Mouse (Mus musculus) G1E (cell line): ENCODE data around the gene Mfsd4a.

Experiments
- CTCF ChIP-seq: IDR thresholded peaks from 2 replicates; pipeline ENCODE4 v1.5.1; 2012; ENCODE audit warnings: low read depth, low read length, inconsistent platforms, mixed read lengths
- GATA1 ChIP-seq: IDR thresholded peaks from 2 replicates; pipeline ENCODE4 v1.6.1; 2012; ENCODE audit warnings: borderline replicate concordance, low read length, inconsistent platforms, mixed read lengths
- GATA2 ChIP-seq: IDR thresholded peaks from 2 replicates; pipeline ENCODE4 v1.6.1; 2012; ENCODE audit warnings: low read depth, low read length, inconsistent platforms, borderline replicate concordance
- POLR2AphosphoS5 ChIP-seq: IDR thresholded peaks from 2 replicates; pipeline ENCODE4 v1.6.1; 2012; ENCODE audit warnings: low read depth, low read length, inconsistent platforms; ENCODE audit not compliant: insufficient replicate concordance
- TAL1 ChIP-seq: conservative IDR thresholded peaks from 2 replicates; pipeline ENCODE4 v1.6.1; 2012; ENCODE audit warnings: low read depth, low read length, inconsistent platforms, mixed read lengths

DNA sequence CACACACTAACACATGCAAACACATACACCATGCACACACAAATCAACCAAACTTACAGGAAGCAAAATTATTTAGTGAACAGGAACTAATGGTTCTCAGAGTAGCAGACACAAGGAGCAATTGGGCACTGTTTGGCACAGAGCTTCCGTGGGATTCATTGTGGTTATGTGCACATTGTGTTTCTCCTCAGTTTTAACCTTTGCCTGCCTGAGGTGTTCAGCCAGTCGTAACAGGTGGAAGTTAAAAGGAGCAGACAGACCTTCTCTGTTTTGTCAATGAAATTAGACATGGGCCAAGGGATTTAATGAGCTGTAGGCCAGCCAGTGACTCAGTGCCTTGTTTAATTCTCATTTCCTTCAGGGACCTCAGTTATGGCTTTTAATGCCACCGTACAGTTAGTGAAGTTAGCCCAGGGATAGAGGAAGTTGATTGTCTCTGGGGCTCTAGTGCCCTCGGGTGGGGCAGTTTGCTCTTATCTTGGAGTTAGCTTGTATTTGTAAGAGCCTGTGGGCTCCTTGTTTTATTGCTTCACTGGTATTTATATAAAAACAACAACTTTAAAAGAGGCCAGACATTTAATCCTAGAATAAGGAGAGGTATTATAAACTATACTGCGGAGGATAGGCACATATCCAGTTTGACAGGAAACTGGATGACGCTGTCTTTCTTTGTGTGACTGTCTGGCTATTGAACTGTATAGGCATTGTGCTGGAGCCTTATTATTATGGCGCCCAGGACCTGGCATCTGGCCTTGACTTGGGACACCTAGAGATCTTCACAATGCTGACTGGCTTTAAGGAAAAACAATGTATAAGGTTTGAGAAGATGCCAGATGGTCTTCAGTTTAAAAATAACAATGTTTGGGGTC, 17.6 kb upstream of the Mfsd4a start:
- TF ChIP-seq CTCF (no peak), GATA1 (no peak), POLR2AphosphoS5 (no peak), TAL1 (no peak), GATA2 (no peak)
